Mouse (Mus musculus) stomach, postnatal 0 days (tissue): ENCODE measurements around the gene Dnase2a.

Experiments used
- CTCF ChIP-seq: IDR thresholded peaks from 2 replicates; pipeline ENCODE4 v1.5.1; 2016; ENCODE audit warnings: antibody characterized with exemption, low read depth, mild to moderate bottlenecking, moderate library complexity
- EP300 ChIP-seq: optimal IDR thresholded peaks from 2 replicates; pipeline ENCODE3; 2016; ENCODE audit warnings: antibody characterized with exemption

DNA sequence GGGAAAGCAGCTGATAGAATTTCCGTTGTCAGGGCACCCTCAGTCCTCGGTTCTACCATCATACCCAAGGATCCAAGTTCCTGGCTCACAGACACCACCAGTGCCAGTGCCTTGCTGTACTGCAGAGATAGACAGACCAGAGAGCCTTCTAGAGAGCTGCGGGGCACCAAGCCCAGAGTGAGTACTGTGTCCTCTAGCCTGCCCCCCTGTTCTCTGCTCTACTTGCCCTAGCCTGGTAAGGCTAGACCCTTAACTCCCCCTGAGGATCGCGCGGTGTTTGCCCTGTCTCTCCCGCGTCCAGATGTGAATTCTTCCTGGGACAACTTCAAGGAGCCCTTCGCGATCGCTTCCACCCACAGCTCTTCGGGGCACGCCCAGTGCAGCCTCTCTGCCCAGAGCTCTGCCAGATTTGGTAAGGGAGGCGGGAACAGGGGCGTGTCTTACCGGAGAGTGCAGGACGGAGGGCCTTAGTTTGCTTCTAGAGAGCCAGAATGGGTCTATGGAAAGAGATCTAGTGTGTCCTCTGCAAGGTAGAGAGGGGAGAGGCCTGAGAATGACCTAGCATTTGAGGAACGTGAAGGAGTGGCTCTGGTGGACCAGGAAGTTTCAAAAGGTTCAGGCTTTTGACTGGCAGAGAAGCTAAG lies 44.4 kb downstream of the Dnase2a start:
- TF ChIP-seq CTCF (no peak), EP300 (no peak)
